Mouse (Mus musculus): ENCODE results near the gene Nfu1.

GRCm38 (mm10) chr6:87045507-87045906, 36.5 kb downstream of the Nfu1 start:
- TF ChIP-seq CTCF (conservative IDR thresholded peaks at IDR 0.05; ENCODE audit: insufficient read depth, insufficient read length, low read depth, low read length) (no peak), POLR2A (IDR thresholded peaks at IDR 0.05; ENCODE audit: low read depth, low read length) (no peak)

All from kidney, adult 2 months (tissue).